Mouse (Mus musculus): ENCODE data around the gene Mtnr1a. TPM values are rescaled to one million over a fixed set of nuclear protein-coding genes. Genes with fewer than 3 reads are reported as not detected.

Mtnr1a gene
- polyA plus RNA-seq (2015; fragmentation: Nextera tagmentation; extraction: Ambion mirVana): 0.06 and 0.29 TPM in 2 replicates

GRCm38 (mm10) chr8:45068759-45069386 lies at the start of gene Mtnr1a:
Mtnr1a (plus strand) TSS chr8:45069137.
- DNase-seq (ENCODE audit: low spot score) (peak; percentile 94), ATAC-seq (ENCODE audit: low FRiP score, low TSS enrichment) (peak; percentile 90)
- Histone ChIP-seq H3K9me3 (ENCODE audit: control insufficient read depth, low read length) (no peaks in the 10 kb centered on the region), H3K4me1 (replicated peaks; ENCODE audit: control insufficient read depth, insufficient read depth) (no peaks in the 10 kb centered on the region), H3K4me2 (replicated peaks; ENCODE audit: low read depth) (peak within 1 kb of the TSS; percentile 44), H3K27me3 (ENCODE audit: control insufficient read depth, insufficient read depth, low read length) (no peaks in the 10 kb centered on the region), H3K27ac (replicated peaks) (no peak within 1 kb of the TSS), H3K9ac (ENCODE audit: low read length) (no peak within 1 kb of the TSS), H3K4me3 (ENCODE audit: low read depth, low read length) (0 out of 2 replicates have a peak within 1 kb of the TSS, but pooled peaks have one; percentile 10), H3K36me3 (ENCODE audit: control insufficient read depth, insufficient read depth, low read length) (no peaks in the 10 kb centered on the region)
- 9% methylated on average over 28 of the region's 29 CpGs for WGBS
- TF ChIP-seq CTCF (IDR thresholded peaks at IDR 0.05; ENCODE audit: low read depth) (peak; percentile 100), EP300 (optimal IDR thresholded peaks at IDR 0.05) (no peak)

GRCm38 (mm10) chr8:45019241-45019640 lies 49.7 kb upstream of the Mtnr1a start:
- WGBS: 70% methylated on average over 5 of the region's 5 CpGs
- H3K36me3 ChIP-seq (ENCODE audit: control insufficient read depth, insufficient read depth, low read length): peaks cover 36% of the 10 kb centered on the region
- no peak overlapping the region for H3K27ac ChIP-seq (replicated peaks)
- H3K4me3 ChIP-seq (ENCODE audit: low read depth, low read length): no peak overlapping the region
- H3K9ac ChIP-seq (ENCODE audit: low read length): no peak overlapping the region
- H3K27me3 ChIP-seq (ENCODE audit: control insufficient read depth, insufficient read depth, low read length): no peaks in the 10 kb centered on the region
- ATAC-seq (ENCODE audit: low FRiP score, low TSS enrichment): no peak
- no peak overlapping the region for H3K4me2 ChIP-seq (replicated peaks; ENCODE audit: low read depth)
- H3K4me1 ChIP-seq (replicated peaks; ENCODE audit: control insufficient read depth, insufficient read depth): no peaks in the 10 kb centered on the region
- DNase-seq (ENCODE audit: low spot score): no peak
- TF ChIP-seq CTCF (IDR thresholded peaks at IDR 0.05; ENCODE audit: low read depth) (no peak), EP300 (optimal IDR thresholded peaks at IDR 0.05) (no peak)
- peaks cover 5% of the 10 kb centered on the region; the same call in 1 of the 2 replicates for H3K9me3 ChIP-seq (ENCODE audit: control insufficient read depth, low read length)

GRCm38 (mm10) chr8:45021171-45021570 lies 47.8 kb upstream of the Mtnr1a start:
- H3K9me3 ChIP-seq (ENCODE audit: control insufficient read depth, low read length): peaks cover 5% of the 10 kb centered on the region; the same call in 1 of the 2 replicates
- no peaks in the 10 kb centered on the region for H3K4me1 ChIP-seq (replicated peaks; ENCODE audit: control insufficient read depth, insufficient read depth)
- TF ChIP-seq EP300 (optimal IDR thresholded peaks at IDR 0.05) (no peak), CTCF (IDR thresholded peaks at IDR 0.05; ENCODE audit: low read depth) (no peak)
- H3K4me2 ChIP-seq (replicated peaks; ENCODE audit: low read depth): no peak overlapping the region
- ATAC-seq (ENCODE audit: low FRiP score, low TSS enrichment) (no peak), DNase-seq (ENCODE audit: low spot score) (no peak)
- no peaks in the 10 kb centered on the region for H3K27me3 ChIP-seq (ENCODE audit: control insufficient read depth, insufficient read depth, low read length)
- WGBS: 81% methylated on average over 5 of the region's 5 CpGs
- no peak overlapping the region for H3K4me3 ChIP-seq (ENCODE audit: low read depth, low read length)
- H3K36me3 ChIP-seq (ENCODE audit: control insufficient read depth, insufficient read depth, low read length): peaks cover 49% of the 10 kb centered on the region
- no peak overlapping the region for H3K9ac ChIP-seq (ENCODE audit: low read length)
- no peak overlapping the region for H3K27ac ChIP-seq (replicated peaks)

GRCm38 (mm10) chr8:45021911-45022665 lies 46.8 kb upstream of the Mtnr1a start:
- no peak for DNase-seq (ENCODE audit: low spot score)
- ATAC-seq (ENCODE audit: low FRiP score, low TSS enrichment): no peak
- Histone ChIP-seq H3K4me1 (replicated peaks; ENCODE audit: control insufficient read depth, insufficient read depth) (no peaks in the 10 kb centered on the region), H3K4me3 (ENCODE audit: low read depth, low read length) (no peak overlapping the region), H3K9me3 (ENCODE audit: control insufficient read depth, low read length) (peaks cover 5% of the 10 kb centered on the region; the same call in 1 of the 2 replicates), H3K27ac (replicated peaks) (0 out of 2 replicates have a peak overlapping the region, but pooled peaks have one; percentile 13), H3K9ac (ENCODE audit: low read length) (no peak overlapping the region), H3K27me3 (ENCODE audit: control insufficient read depth, insufficient read depth, low read length) (no peaks in the 10 kb centered on the region), H3K4me2 (replicated peaks; ENCODE audit: low read depth) (no peak overlapping the region), H3K36me3 (ENCODE audit: control insufficient read depth, insufficient read depth, low read length) (peaks cover 52% of the 10 kb centered on the region)
- 79% methylated on average over 21 of the region's 21 CpGs for WGBS
- TF ChIP-seq EP300 (optimal IDR thresholded peaks at IDR 0.05) (no peak), CTCF (IDR thresholded peaks at IDR 0.05; ENCODE audit: low read depth) (no peak)

- no peak for ATAC-seq (ENCODE audit: low FRiP score, low TSS enrichment)
- no peak for DNase-seq (ENCODE audit: low spot score)
- Histone ChIP-seq H3K4me2 (replicated peaks; ENCODE audit: low read depth) (no peak overlapping the region), H3K4me1 (replicated peaks; ENCODE audit: control insufficient read depth, insufficient read depth) (no peaks in the 10 kb centered on the region), H3K4me3 (ENCODE audit: low read depth, low read length) (no peak overlapping the region), H3K36me3 (ENCODE audit: control insufficient read depth, insufficient read depth, low read length) (peaks cover 66% of the 10 kb centered on the region), H3K9me3 (ENCODE audit: control insufficient read depth, low read length) (peaks cover 5% of the 10 kb centered on the region; the same call in 1 of the 2 replicates), H3K27me3 (ENCODE audit: control insufficient read depth, insufficient read depth, low read length) (no peaks in the 10 kb centered on the region), H3K27ac (replicated peaks) (no peak overlapping the region), H3K9ac (ENCODE audit: low read length) (no peak overlapping the region)
- TF ChIP-seq EP300 (optimal IDR thresholded peaks at IDR 0.05) (no peak), CTCF (IDR thresholded peaks at IDR 0.05; ENCODE audit: low read depth) (no peak)
- 72% methylated on average over 6 of the region's 6 CpGs for WGBS
Observed at GRCm38 (mm10) chr8:45028081-45028497, 40.8 kb upstream of the Mtnr1a start.

All from stomach, postnatal 0 days (tissue).